Mouse (Mus musculus) stomach, embryonic 15.5 days (tissue): Measurements from ENCODE around the gene Slit3. TPM values are rescaled to one million over a fixed set of nuclear protein-coding genes. Genes with fewer than 3 reads are reported as not detected.

Experiments used
- ATAC-seq: fragments of 200-750 bp; cut with Nextera tagmentation; 2 replicates; pipeline ENCODE4 v1.8.0; 2017; ENCODE audit warnings: low read depth, moderate number of reproducible peaks, moderate TSS enrichment; ENCODE audit not compliant: insufficient read depth, low FRiP score
- H3K27ac ChIP-seq: fragments of 300-500 bp; sonication (generic); 2 replicates; pipeline ENCODE4 v1.5.1; 2015; ENCODE audit warnings: mild to moderate bottlenecking, inconsistent platforms
- H3K27me3 ChIP-seq: fragments of 300-500 bp; sonication (generic); replicated peaks from 2 replicates; pipeline ENCODE4 v1.6.1; 2015; ENCODE audit warnings: inconsistent platforms
- H3K36me3 ChIP-seq: fragments of 300-500 bp; sonication (generic); 2 replicates; pipeline ENCODE4 v1.6.1; 2015; ENCODE audit warnings: inconsistent platforms
- H3K4me1 ChIP-seq: fragments of 300-500 bp; sonication (generic); 2 replicates; pipeline ENCODE4 v1.6.1; 2015; ENCODE audit warnings: inconsistent platforms
- H3K4me2 ChIP-seq: fragments of 300-500 bp; sonication (generic); 2 replicates; pipeline ENCODE4 v1.6.1; 2015; ENCODE audit warnings: mild to moderate bottlenecking, inconsistent platforms
- H3K4me3 ChIP-seq: fragments of 300-500 bp; sonication (generic); replicated peaks from 2 replicates; pipeline ENCODE4 v1.5.1; 2015; ENCODE audit warnings: inconsistent platforms
- H3K9ac ChIP-seq: fragments of 300-500 bp; sonication (generic); 2 replicates; pipeline ENCODE4 v1.6.1; 2015; ENCODE audit warnings: inconsistent platforms
- H3K9me3 ChIP-seq: fragments of 300-500 bp; sonication (generic); 2 replicates; pipeline ENCODE4 v1.6.1; 2016; ENCODE audit warnings: inconsistent platforms
- WGBS: fragments of 180-500 bp; shearing (Covaris S2); methylation state at CpG from one replicate; pipeline ENCODE4 v1.1.7; 2015; 5-methylcytosine and 5-hydroxymethylcytosine counted together
- polyA plus RNA-seq: library from polyadenylated mRNA; unstranded; fragments of >200 nt; fragmentation: Nextera tagmentation; extraction: Ambion mirVana; gene quantifications from 2 replicates; pipeline ENCODE4 v1.2.1, GENCODE M21; 2015

Gene Slit3
- polyA plus RNA-seq, 1 experiment from 2014 or later: 18.9 TPM

GRCm38 (mm10) chr11:35282825-35283571 lies 162.0 kb downstream of the Slit3 start:
- Histone ChIP-seq H3K36me3 (no peaks in the 10 kb centered on the region), H3K4me1 (0 out of 2 replicates have a peak, but pooled peaks cover 14% of the 10 kb centered on the region), H3K27ac (no peak overlapping the region), H3K4me2 (no peak overlapping the region), H3K4me3 (no peak overlapping the region), H3K27me3 (no peaks in the 10 kb centered on the region), H3K9ac (no peak overlapping the region), H3K9me3 (no peaks in the 10 kb centered on the region)
- ATAC-seq: peak; percentile 28; the same call in 1 of the 2 replicates
- 31% methylated on average over 12 of the region's 12 CpGs for WGBS

DNA sequence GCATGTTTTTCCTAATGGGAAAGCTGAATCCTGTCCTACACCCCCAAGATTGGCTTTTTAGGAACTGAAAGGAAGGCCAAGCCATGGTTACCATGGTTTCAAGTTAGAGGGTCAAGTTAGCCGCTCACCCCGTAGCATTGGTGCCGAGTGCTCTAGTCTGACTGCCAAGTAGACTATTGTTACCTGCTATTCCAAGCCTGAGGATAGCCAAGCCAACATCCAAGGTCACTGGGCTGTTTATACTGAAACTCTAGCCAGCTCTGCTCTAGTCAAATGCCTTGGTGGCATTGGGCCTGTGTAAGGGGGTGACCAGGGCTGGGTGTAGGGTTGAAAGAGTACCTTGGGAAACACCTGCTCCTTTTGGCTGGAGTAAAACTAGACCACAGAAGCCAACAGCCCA lies 162.7 kb downstream of the Slit3 start:
- no peaks in the 10 kb centered on the region for H3K36me3 ChIP-seq
- no peak overlapping the region for H3K4me2 ChIP-seq
- no peaks in the 10 kb centered on the region for H3K9me3 ChIP-seq
- no peak for ATAC-seq
- no peaks in the 10 kb centered on the region for H3K27me3 ChIP-seq
- H3K27ac ChIP-seq: no peak overlapping the region
- H3K9ac ChIP-seq: no peak overlapping the region
- WGBS: 73% methylated on average over 3 of the region's 3 CpGs
- H3K4me3 ChIP-seq: no peak overlapping the region
- H3K4me1 ChIP-seq: 0 out of 2 replicates have a peak, but pooled peaks cover 14% of the 10 kb centered on the region

DNA sequence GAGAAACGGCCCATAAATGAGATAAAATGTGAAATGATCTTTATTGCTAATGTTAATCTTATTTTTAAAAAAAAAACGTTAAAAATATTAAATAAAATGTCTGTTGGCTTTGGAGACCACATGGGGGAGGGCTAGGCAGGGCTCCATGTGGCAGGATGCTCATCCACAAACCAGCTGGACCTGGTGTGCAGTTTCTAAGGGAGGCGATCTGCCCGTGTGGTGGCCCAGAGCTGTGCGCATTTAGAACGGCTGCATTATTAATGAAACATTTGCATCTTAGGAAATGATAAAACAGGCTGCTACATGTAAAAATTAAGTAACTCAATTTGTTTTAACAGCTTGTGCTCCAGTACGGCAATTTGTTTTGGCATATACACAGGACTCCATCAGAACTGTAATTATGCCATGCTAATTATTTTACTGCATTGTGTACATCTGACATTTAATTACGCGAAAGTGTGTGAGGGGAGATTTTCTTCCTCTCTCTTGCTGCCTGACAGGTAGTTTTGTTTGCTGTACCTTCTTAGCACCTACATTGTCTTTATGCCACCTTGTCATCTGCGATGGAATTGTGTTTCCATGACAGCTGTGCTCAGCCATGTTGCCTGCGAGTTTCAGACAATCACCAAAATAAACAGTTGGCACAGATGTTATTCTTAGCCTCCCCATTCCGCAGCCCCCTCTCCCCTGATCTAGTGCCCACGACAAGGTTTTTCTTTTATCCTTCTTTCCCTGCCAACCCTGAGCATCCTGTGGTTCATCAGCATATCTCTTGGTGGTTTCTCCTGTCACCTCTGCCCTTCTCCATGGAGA lies 165.8 kb downstream of the Slit3 start:
- Histone ChIP-seq H3K9ac (no peak overlapping the region), H3K4me1 (0 out of 2 replicates have a peak, but pooled peaks cover 4% of the 10 kb centered on the region), H3K4me3 (no peak overlapping the region), H3K9me3 (no peaks in the 10 kb centered on the region), H3K4me2 (no peak overlapping the region), H3K36me3 (no peaks in the 10 kb centered on the region), H3K27me3 (no peaks in the 10 kb centered on the region), H3K27ac (no peak overlapping the region)
- no peak for ATAC-seq
- 76% methylated on average over 13 of the region's 13 CpGs for WGBS

DNA sequence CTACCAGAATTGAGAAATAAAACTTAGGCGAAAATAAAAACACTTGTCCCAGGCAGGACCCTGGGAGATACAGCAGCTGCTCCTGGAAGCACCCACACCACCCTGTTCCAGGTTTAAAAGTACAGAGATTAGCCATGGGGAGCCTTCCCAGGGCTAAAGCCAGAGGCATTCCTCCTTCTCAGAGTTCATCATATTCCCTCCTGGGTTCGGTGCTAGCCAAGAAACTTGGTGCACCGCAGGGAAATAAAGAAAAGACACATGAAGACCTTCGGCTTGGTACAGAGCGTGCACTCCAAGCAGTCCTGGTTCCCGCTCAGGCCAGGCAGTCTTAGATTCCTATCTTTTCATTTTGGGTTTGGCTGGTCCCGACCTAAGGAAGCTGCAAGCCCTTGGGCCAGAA lies 167.0 kb downstream of the Slit3 start:
- Histone ChIP-seq H3K4me3 (no peak overlapping the region), H3K27me3 (no peaks in the 10 kb centered on the region), H3K4me2 (no peak overlapping the region), H3K27ac (no peak overlapping the region), H3K4me1 (0 out of 2 replicates have a peak, but pooled peaks cover under 1% of the 10 kb centered on the region), H3K9me3 (no peaks in the 10 kb centered on the region), H3K36me3 (no peaks in the 10 kb centered on the region), H3K9ac (no peak overlapping the region)
- ATAC-seq: no peak
- 89% methylated on average over 7 of the region's 7 CpGs for WGBS

DNA sequence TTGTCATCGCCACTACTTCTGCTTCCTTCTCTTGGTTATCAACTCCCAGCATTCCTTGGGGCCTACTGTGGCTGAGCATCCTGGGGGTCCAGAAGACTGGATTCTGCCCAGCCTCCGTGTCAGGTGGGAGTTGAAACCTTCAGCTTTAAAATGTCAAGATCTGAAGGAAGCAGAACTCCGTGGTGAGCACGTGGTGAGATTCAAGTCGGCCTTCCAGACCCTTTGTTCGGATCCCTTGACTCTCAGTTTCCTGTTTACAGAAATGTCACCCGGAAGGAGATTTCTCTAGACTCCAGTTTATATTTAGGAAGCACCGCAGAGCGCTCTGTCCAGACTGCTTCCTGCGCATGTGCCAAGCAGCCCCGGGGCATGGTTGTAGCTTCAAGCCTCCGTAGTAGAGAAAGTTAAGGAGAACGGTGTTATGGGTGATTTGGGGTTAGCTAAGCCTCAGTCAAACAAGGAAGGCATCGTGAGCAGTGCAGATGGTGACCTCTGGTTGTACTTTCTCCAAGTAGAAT lies 167.8 kb downstream of the Slit3 start:
- Histone ChIP-seq H3K4me3 (no peak overlapping the region), H3K9me3 (no peaks in the 10 kb centered on the region), H3K9ac (no peak overlapping the region), H3K4me1 (no peaks in the 10 kb centered on the region), H3K36me3 (no peaks in the 10 kb centered on the region), H3K27ac (no peak overlapping the region), H3K4me2 (no peak overlapping the region), H3K27me3 (no peaks in the 10 kb centered on the region)
- 55% methylated on average over 14 of the region's 14 CpGs for WGBS
- ATAC-seq: no peak

DNA sequence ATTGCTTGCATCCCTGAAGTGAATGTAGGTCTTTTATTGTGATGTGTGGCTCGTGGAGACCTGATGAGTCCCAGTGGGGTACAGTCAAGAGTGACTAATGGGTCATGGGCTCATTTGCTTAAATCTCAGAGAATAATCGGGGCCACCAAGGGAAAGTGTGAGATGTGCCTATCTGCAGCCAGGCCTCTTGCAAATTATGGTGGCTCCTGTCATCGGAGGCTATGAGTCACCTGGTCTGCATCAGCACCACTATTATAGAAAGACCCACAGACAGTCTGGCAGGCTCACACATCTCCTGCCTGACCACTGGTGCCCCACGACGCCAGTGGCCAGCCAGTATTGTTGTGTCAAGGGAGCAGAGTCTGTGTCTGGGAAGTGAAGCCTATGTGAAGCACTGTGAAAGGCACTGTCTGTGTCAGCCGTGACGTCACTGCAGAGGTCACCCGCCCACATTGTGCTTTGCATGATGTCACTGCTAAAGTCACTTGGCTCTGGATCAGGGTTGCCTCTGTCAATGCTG lies 171.3 kb downstream of the Slit3 start:
- WGBS: 81% methylated on average over 8 of the region's 8 CpGs
- Histone ChIP-seq H3K27me3 (no peaks in the 10 kb centered on the region), H3K9me3 (no peaks in the 10 kb centered on the region), H3K27ac (no peak overlapping the region), H3K4me3 (no peak overlapping the region), H3K9ac (no peak overlapping the region), H3K4me2 (no peak overlapping the region), H3K36me3 (no peaks in the 10 kb centered on the region), H3K4me1 (no peaks in the 10 kb centered on the region)
- ATAC-seq: no peak

- Histone ChIP-seq H3K27me3 (no peaks in the 10 kb centered on the region), H3K9ac (no peak overlapping the region), H3K27ac (no peak overlapping the region), H3K4me2 (no peak overlapping the region), H3K9me3 (no peaks in the 10 kb centered on the region), H3K4me3 (no peak overlapping the region), H3K36me3 (no peaks in the 10 kb centered on the region), H3K4me1 (no peaks in the 10 kb centered on the region)
- ATAC-seq: no peak
- 61% methylated on average over 5 of the region's 5 CpGs for WGBS
These were observed 172.2 kb downstream of the Slit3 start for GRCm38 (mm10) chr11:35293197-35293596.

GRCm38 (mm10) chr11:35294670-35295069 lies 173.6 kb downstream of the Slit3 start:
- Histone ChIP-seq H3K36me3 (no peaks in the 10 kb centered on the region), H3K4me2 (no peak overlapping the region), H3K4me3 (no peak overlapping the region), H3K27me3 (no peaks in the 10 kb centered on the region), H3K27ac (no peak overlapping the region), H3K9me3 (no peaks in the 10 kb centered on the region), H3K4me1 (no peaks in the 10 kb centered on the region), H3K9ac (no peak overlapping the region)
- WGBS: 43% methylated on average over 7 of the region's 7 CpGs
- ATAC-seq: no peak

GRCm38 (mm10) chr11:35295162-35295799 lies 174.3 kb downstream of the Slit3 start:
- no peak overlapping the region for H3K4me2 ChIP-seq
- no peaks in the 10 kb centered on the region for H3K27me3 ChIP-seq
- no peak overlapping the region for H3K4me3 ChIP-seq
- WGBS: 48% methylated on average over 3 of the region's 3 CpGs
- H3K4me1 ChIP-seq: no peaks in the 10 kb centered on the region
- no peak overlapping the region for H3K9ac ChIP-seq
- no peaks in the 10 kb centered on the region for H3K9me3 ChIP-seq
- no peaks in the 10 kb centered on the region for H3K36me3 ChIP-seq
- peak; percentile 19; the same call in 1 of the 2 replicates for ATAC-seq
- no peak overlapping the region for H3K27ac ChIP-seq

GRCm38 (mm10) chr11:35296803-35297202 lies 175.8 kb downstream of the Slit3 start:
- WGBS: 90% methylated on average over 5 of the region's 5 CpGs
- no peaks in the 10 kb centered on the region for H3K9me3 ChIP-seq
- H3K27ac ChIP-seq: no peak overlapping the region
- no peaks in the 10 kb centered on the region for H3K27me3 ChIP-seq
- H3K4me2 ChIP-seq: no peak overlapping the region
- no peak for ATAC-seq
- H3K4me3 ChIP-seq: no peak overlapping the region
- no peaks in the 10 kb centered on the region for H3K36me3 ChIP-seq
- no peak overlapping the region for H3K9ac ChIP-seq
- H3K4me1 ChIP-seq: no peaks in the 10 kb centered on the region

DNA sequence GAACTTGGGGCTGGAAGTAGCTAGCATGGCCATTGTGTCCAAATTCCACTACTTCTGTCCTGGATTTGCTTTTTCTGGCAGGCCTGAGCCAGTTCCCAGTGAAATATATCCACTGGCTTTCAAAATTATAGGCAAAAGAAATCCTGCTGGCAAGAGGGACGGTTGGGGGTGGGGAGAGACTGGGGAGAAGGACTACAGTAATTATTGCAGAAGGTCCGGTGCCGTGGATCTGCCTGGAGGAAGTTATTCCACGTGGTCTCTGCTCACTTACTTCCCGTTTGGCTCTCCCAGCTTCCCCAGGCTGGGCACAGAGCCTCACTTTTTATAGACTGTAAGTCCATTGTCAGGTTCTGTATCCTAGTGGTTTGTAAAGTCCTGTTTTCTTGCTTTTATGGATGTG lies 176.3 kb downstream of the Slit3 start:
- no peak for ATAC-seq
- no peak overlapping the region for H3K27ac ChIP-seq

More for the DNA sequence above, 176.3 kb downstream of the Slit3 start:
- no peak overlapping the region for H3K9ac ChIP-seq
- H3K4me1 ChIP-seq: no peaks in the 10 kb centered on the region
- H3K4me3 ChIP-seq: no peak overlapping the region
- H3K9me3 ChIP-seq: no peaks in the 10 kb centered on the region
- WGBS: 45% methylated on average over 5 of the region's 5 CpGs
- no peaks in the 10 kb centered on the region for H3K36me3 ChIP-seq
- H3K4me2 ChIP-seq: no peak overlapping the region
- no peaks in the 10 kb centered on the region for H3K27me3 ChIP-seq
